Mouse (Mus musculus): ENCODE data around the gene Scpep1. TPM values are rescaled to one million over a fixed set of nuclear protein-coding genes. Genes with fewer than 3 reads are reported as not detected.

Scpep1 gene
- polyA plus RNA-seq, 1 experiment from 2014 or later: 63.5 TPM

GRCm38 (mm10) chr11:88945971-88946585, 9.2 kb downstream of the Scpep1 start:
- no peaks in the 10 kb centered on the region for H3K9me3 ChIP-seq (ENCODE audit: control insufficient read depth, low read length)
- H3K9ac ChIP-seq (ENCODE audit: low read length): no peak overlapping the region
- no peak overlapping the region for H3K27ac ChIP-seq (ENCODE audit: low read depth, low read length)
- H3K36me3 ChIP-seq (ENCODE audit: control insufficient read depth, insufficient read depth, low read length): no peaks in the 10 kb centered on the region; the same call in 1 of the 2 replicates
- H3K27me3 ChIP-seq (ENCODE audit: control insufficient read depth, insufficient read depth, low read length): no peaks in the 10 kb centered on the region
- no peak for ATAC-seq (replicated peaks; ENCODE audit: low FRiP score)
- WGBS: 79% methylated on average over 8 of the region's 8 CpGs
- no peak overlapping the region for H3K4me3 ChIP-seq (ENCODE audit: low read depth, low read length)
- H3K4me2 ChIP-seq (ENCODE audit: low read depth, low read length, severe bottlenecking): no peak overlapping the region
- DNase-seq (ENCODE audit: low spot score): no peak
- no peaks in the 10 kb centered on the region for H3K4me1 ChIP-seq (replicated peaks; ENCODE audit: control insufficient read depth, insufficient read depth, low read length)

GRCm38 (mm10) chr11:88941489-88941888, 13.8 kb downstream of the Scpep1 start:
- no peaks in the 10 kb centered on the region for H3K27me3 ChIP-seq (ENCODE audit: control insufficient read depth, insufficient read depth, low read length)
- no peaks in the 10 kb centered on the region for H3K4me1 ChIP-seq (replicated peaks; ENCODE audit: control insufficient read depth, insufficient read depth, low read length)
- WGBS: 82% methylated on average over 12 of the region's 12 CpGs
- H3K27ac ChIP-seq (ENCODE audit: low read depth, low read length): no peak overlapping the region
- H3K36me3 ChIP-seq (ENCODE audit: control insufficient read depth, insufficient read depth, low read length): no peaks in the 10 kb centered on the region; the same call in 1 of the 2 replicates
- H3K4me2 ChIP-seq (ENCODE audit: low read depth, low read length, severe bottlenecking): no peak overlapping the region
- ATAC-seq (replicated peaks; ENCODE audit: low FRiP score): no peak
- no peak overlapping the region for H3K4me3 ChIP-seq (ENCODE audit: low read depth, low read length)
- DNase-seq (ENCODE audit: low spot score): no peak
- no peaks in the 10 kb centered on the region for H3K9me3 ChIP-seq (ENCODE audit: control insufficient read depth, low read length)
- H3K9ac ChIP-seq (ENCODE audit: low read length): no peak overlapping the region

GRCm38 (mm10) chr11:88939634-88940033, 15.6 kb downstream of the Scpep1 start:
- H3K27me3 ChIP-seq (ENCODE audit: control insufficient read depth, insufficient read depth, low read length): no peaks in the 10 kb centered on the region
- WGBS: 96% methylated on average over 4 of the region's 4 CpGs
- DNase-seq (ENCODE audit: low spot score): no peak
- H3K9me3 ChIP-seq (ENCODE audit: control insufficient read depth, low read length): no peaks in the 10 kb centered on the region
- H3K4me3 ChIP-seq (ENCODE audit: low read depth, low read length): no peak overlapping the region
- H3K27ac ChIP-seq (ENCODE audit: low read depth, low read length): no peak overlapping the region
- no peak overlapping the region for H3K9ac ChIP-seq (ENCODE audit: low read length)
- no peak overlapping the region for H3K4me2 ChIP-seq (ENCODE audit: low read depth, low read length, severe bottlenecking)
- no peak for ATAC-seq (replicated peaks; ENCODE audit: low FRiP score)
- no peaks in the 10 kb centered on the region for H3K4me1 ChIP-seq (replicated peaks; ENCODE audit: control insufficient read depth, insufficient read depth, low read length)
- no peaks in the 10 kb centered on the region for H3K36me3 ChIP-seq (ENCODE audit: control insufficient read depth, insufficient read depth, low read length)

- Histone ChIP-seq H3K9ac (ENCODE audit: low read length) (no peak overlapping the region), H3K4me2 (ENCODE audit: low read depth, low read length, severe bottlenecking) (no peak overlapping the region), H3K27ac (ENCODE audit: low read depth, low read length) (no peak overlapping the region), H3K4me1 (replicated peaks; ENCODE audit: control insufficient read depth, insufficient read depth, low read length) (no peaks in the 10 kb centered on the region), H3K9me3 (ENCODE audit: control insufficient read depth, low read length) (no peaks in the 10 kb centered on the region), H3K4me3 (ENCODE audit: low read depth, low read length) (no peak overlapping the region), H3K36me3 (ENCODE audit: control insufficient read depth, insufficient read depth, low read length) (no peaks in the 10 kb centered on the region; the same call in 1 of the 2 replicates), H3K27me3 (ENCODE audit: control insufficient read depth, insufficient read depth, low read length) (no peaks in the 10 kb centered on the region)
- WGBS: 95% methylated on average over 2 of the region's 2 CpGs
- no peak for DNase-seq (ENCODE audit: low spot score)
- ATAC-seq (replicated peaks; ENCODE audit: low FRiP score): no peak
These were observed 16.5 kb downstream of the Scpep1 start for GRCm38 (mm10) chr11:88938770-88939169.

- H3K4me1 ChIP-seq (replicated peaks; ENCODE audit: control insufficient read depth, insufficient read depth, low read length): no peaks in the 10 kb centered on the region
- H3K4me2 ChIP-seq (ENCODE audit: low read depth, low read length, severe bottlenecking): no peak overlapping the region
- no peaks in the 10 kb centered on the region for H3K27me3 ChIP-seq (ENCODE audit: control insufficient read depth, insufficient read depth, low read length)
- H3K27ac ChIP-seq (ENCODE audit: low read depth, low read length): no peak overlapping the region
- ATAC-seq (replicated peaks; ENCODE audit: low FRiP score) (no peak), DNase-seq (ENCODE audit: low spot score) (no peak)
- no peaks in the 10 kb centered on the region; the same call in 1 of the 2 replicates for H3K36me3 ChIP-seq (ENCODE audit: control insufficient read depth, insufficient read depth, low read length)
- WGBS: 81% methylated on average over 2 of the region's 2 CpGs
- no peaks in the 10 kb centered on the region for H3K9me3 ChIP-seq (ENCODE audit: control insufficient read depth, low read length)
- H3K4me3 ChIP-seq (ENCODE audit: low read depth, low read length): no peak overlapping the region
- H3K9ac ChIP-seq (ENCODE audit: low read length): no peak overlapping the region
These were observed 17.4 kb downstream of the Scpep1 start for GRCm38 (mm10) chr11:88937886-88938285.

- no peaks in the 10 kb centered on the region; the same call in 1 of the 2 replicates for H3K36me3 ChIP-seq (ENCODE audit: control insufficient read depth, insufficient read depth, low read length)
- 93% methylated on average over 19 of the region's 19 CpGs for WGBS
These were observed 20.9 kb downstream of the Scpep1 start for GRCm38 (mm10) chr11:88934089-88935000.

GRCm38 (mm10) chr11:88933030-88933429, 22.2 kb downstream of the Scpep1 start:
- Histone ChIP-seq H3K4me3 (ENCODE audit: low read depth, low read length) (no peak overlapping the region), H3K9me3 (ENCODE audit: control insufficient read depth, low read length) (no peaks in the 10 kb centered on the region), H3K36me3 (ENCODE audit: control insufficient read depth, insufficient read depth, low read length) (no peaks in the 10 kb centered on the region; the same call in 1 of the 2 replicates), H3K4me1 (replicated peaks; ENCODE audit: control insufficient read depth, insufficient read depth, low read length) (no peaks in the 10 kb centered on the region), H3K27ac (ENCODE audit: low read depth, low read length) (no peak overlapping the region), H3K9ac (ENCODE audit: low read length) (no peak overlapping the region), H3K27me3 (ENCODE audit: control insufficient read depth, insufficient read depth, low read length) (no peaks in the 10 kb centered on the region), H3K4me2 (ENCODE audit: low read depth, low read length, severe bottlenecking) (no peak overlapping the region)
- WGBS: 95% methylated on average over 9 of the region's 9 CpGs
- no peak for ATAC-seq (replicated peaks; ENCODE audit: low FRiP score)
- DNase-seq (ENCODE audit: low spot score): no peak

More at GRCm38 (mm10) chr11:88934089-88935000, 20.9 kb downstream of the Scpep1 start:
- Histone ChIP-seq H3K4me3 (ENCODE audit: low read depth, low read length) (no peak overlapping the region), H3K9me3 (ENCODE audit: control insufficient read depth, low read length) (no peaks in the 10 kb centered on the region), H3K27me3 (ENCODE audit: control insufficient read depth, insufficient read depth, low read length) (no peaks in the 10 kb centered on the region), H3K27ac (ENCODE audit: low read depth, low read length) (no peak overlapping the region), H3K9ac (ENCODE audit: low read length) (no peak overlapping the region), H3K4me1 (replicated peaks; ENCODE audit: control insufficient read depth, insufficient read depth, low read length) (no peaks in the 10 kb centered on the region), H3K4me2 (ENCODE audit: low read depth, low read length, severe bottlenecking) (no peak overlapping the region)
- DNase-seq (ENCODE audit: low spot score) (no peak), ATAC-seq (replicated peaks; ENCODE audit: low FRiP score) (no peak)

GRCm38 (mm10) chr11:88931692-88932530, 23.4 kb downstream of the Scpep1 start:
- DNase-seq (ENCODE audit: low spot score): no peak
- no peak for ATAC-seq (replicated peaks; ENCODE audit: low FRiP score)
- no peaks in the 10 kb centered on the region; the same call in 1 of the 2 replicates for H3K36me3 ChIP-seq (ENCODE audit: control insufficient read depth, insufficient read depth, low read length)

More at GRCm38 (mm10) chr11:88931692-88932530, 23.4 kb downstream of the Scpep1 start:
- no peak overlapping the region for H3K4me2 ChIP-seq (ENCODE audit: low read depth, low read length, severe bottlenecking)
- 77% methylated on average over 14 of the region's 14 CpGs for WGBS
- H3K9ac ChIP-seq (ENCODE audit: low read length): no peak overlapping the region
- no peaks in the 10 kb centered on the region for H3K9me3 ChIP-seq (ENCODE audit: control insufficient read depth, low read length)
- no peaks in the 10 kb centered on the region for H3K4me1 ChIP-seq (replicated peaks; ENCODE audit: control insufficient read depth, insufficient read depth, low read length)
- no peaks in the 10 kb centered on the region for H3K27me3 ChIP-seq (ENCODE audit: control insufficient read depth, insufficient read depth, low read length)
- no peak overlapping the region for H3K27ac ChIP-seq (ENCODE audit: low read depth, low read length)
- H3K4me3 ChIP-seq (ENCODE audit: low read depth, low read length): no peak overlapping the region

Data from forebrain, embryonic 11.5 days (tissue).